Mouse (Mus musculus) spleen, postnatal 14 days (tissue): ENCODE results near the gene Zfand6.
A peak's percentile ranks its signal among the peaks of the same experiment; 100 is the strongest.

ENCODE experiments used
- DNase-seq, 2 experiments: peaks; one replicate each; pipeline ENCODE4 v3.0.0; 2021 to 2022; ENCODE audit warnings: low spot score in 2 of 2

The Zfand6 gene

DNA sequence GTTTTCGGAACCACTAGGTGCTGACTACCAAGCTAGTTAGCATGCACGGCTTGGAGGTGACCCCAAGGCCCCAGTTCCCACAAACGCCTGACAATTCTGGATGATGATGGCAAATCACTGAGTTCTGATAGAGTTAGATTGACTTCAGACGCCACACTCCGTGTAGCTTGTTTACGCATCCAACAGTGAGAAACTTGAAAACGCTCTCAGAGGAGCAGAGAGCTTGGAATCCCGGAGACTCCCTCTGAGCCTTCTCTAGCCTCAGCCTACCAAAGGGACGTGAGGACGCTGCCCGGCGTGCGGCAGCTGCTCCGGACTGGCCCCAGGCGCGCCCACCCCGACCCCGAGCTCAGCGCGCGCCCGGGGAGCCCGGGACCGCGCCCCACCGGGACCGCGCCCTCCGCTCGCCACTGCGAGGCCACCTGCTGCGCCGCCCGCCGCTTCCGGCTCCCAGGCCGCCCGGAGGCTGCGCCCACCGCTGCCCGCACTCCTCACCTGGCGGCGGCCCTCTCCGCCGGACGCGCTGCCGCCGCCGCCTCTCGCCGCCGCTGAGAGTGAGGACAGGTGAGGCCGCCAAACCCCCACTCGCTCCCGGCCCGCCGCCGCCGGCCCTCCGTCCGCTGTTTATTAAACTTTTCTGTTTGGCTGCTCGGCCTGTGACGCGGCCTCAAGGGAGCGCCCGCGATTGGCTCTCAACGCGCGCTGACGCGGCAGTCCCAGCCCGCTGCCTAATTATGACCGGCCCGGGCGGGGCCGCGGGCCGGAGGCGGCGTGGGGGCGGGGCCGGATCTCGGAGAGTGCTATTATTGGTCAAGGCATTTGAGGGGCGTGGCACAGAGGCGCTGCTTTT, at the start of gene Zfand6:
Zfand6 (minus strand) TSS at position 709 of the 850 bp plus-strand sequence.
- peak; percentile 98 for DNase-seq

DNA sequence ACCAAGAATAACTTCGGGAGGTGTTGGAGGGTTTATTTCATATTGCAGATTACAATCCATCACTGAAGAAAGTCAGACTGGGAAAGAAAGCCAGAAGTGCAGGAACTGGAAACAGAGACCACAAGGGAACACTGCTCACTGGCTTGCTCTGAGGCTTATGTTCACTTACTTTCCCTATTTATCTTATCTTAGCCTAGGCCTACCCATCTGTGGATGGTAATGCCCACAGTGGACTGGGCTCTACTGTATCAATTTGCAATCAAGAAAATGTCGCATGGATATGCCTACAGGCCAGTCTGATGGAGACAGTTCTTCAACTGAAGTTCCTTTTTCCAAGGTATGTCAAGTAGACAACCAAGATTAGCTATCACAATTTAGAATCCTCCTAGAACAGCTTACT, 47.0 kb upstream of the Zfand6 start:
- no peak for DNase-seq

DNA sequence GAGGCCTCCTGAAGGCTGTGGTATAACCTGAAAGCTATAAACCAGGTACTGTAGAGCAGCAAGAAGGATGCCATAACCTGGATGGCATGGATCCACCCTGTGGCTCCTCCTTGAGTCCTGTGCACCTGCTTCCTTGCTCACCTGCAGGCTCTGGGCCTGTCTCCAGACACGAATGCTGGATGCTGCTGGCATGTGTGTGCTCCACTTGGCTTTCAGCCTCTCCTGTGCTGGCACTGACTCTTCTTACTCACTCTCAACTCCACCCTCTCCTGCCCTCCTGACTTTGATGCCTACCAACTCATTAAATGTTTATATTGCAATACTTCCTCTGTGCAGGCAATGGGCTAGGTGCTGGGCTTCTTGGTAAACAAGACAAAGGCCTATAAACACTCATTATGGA, 43.3 kb upstream of the Zfand6 start:
- no peak for DNase-seq

DNA sequence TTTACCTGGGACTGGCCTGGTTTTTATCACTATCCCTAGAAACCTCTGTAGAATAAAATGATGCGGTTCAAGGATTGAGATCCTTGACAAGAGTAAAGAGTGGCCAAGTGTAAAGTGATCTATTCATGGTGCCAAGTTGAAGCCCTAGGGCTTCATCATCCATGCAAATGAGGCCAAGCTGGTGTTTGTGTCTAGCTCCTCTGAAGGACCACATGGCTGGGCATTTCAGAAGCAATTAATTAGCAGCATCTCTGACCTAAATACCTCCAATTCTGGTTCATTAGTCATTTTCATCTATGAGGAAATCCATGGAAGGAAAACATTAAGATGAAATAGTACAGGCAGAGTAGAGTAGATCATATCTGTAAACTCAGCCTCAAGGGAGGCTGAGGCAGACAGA, 42.3 kb upstream of the Zfand6 start:
- DNase-seq, result no peak

DNA sequence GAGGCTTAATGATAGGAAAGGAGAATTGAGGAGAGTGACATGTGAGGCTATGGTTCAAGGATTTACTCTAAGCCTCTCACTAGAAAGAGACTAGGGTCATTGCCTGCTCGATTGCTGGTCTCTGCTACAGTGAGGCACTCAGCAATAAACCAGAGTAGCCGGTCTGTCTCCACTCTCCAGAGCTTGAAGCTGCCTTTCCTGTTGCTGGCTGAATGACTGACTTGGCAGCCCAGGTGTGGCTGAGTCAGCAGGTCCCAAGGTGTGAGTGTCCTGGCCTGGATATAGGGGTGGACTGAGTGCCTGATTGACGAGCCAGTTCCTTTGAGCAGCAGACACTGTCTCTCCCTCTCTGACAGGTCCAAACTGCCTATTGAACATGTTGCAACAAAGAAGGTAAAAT, 41.3 kb upstream of the Zfand6 start:
- DNase-seq, result no peak

DNA sequence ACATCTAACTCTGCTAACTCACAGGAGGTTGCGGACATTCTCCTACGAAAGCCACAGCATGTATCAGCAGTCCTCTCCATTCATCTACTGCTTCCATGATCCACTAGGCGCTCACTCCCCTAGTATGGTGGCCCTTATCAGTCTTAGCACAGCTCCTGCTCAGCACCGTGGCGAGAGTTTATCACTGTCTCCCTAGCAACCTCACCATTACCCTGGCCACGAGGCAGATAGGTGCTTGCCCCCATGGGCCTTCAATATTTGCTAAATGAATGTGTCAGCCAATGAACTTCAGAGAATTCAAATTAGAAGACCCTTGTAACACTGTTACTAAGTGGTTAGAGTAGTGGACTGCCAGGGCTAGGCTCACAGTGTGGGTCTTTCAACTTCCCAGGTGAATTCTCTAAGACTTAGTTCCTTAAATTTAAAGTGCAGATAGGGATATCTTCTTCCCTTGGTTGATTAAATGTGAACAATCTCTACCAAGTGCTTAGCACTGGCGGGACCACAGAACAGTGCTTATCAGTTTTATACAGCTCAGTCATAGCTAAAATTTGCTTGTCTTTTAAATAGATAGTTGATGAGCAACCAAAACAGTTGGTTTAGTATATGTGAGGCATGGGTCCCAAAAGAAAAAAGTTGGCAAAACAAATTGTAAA, 33.2 kb upstream of the Zfand6 start:
- peak; percentile 36 for DNase-seq

DNA sequence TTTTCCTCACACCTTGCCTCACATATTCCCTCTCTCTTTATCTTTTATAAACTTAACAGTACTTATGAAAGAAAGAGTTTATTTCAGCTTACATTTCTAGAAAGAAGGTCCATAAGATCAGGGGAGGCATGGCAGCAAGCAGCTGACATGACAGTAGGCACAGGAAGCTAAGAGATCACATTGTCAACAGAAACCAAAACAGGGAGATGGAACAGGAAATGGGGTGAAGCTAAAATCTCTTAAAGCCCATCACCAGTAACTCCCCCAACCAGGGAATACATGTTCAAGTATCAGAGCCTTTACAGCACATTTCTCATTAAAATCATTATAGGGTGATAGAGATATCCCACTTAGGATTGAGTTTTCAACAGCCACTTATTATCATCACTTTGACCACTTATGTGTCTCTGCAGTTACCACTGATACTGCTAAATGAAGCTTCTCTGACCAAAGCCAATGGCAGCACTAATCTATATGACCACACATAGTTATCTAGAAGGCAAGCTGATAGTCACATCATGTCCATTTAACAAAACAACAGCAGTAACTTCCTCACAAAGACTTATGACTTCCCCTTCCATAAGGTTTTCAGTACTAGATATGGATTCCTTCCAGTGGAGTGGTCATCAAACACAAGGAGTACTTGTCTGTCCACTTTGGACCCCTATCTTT, 20.7 kb upstream of the Zfand6 start:
- DNase-seq, result no peak

DNA sequence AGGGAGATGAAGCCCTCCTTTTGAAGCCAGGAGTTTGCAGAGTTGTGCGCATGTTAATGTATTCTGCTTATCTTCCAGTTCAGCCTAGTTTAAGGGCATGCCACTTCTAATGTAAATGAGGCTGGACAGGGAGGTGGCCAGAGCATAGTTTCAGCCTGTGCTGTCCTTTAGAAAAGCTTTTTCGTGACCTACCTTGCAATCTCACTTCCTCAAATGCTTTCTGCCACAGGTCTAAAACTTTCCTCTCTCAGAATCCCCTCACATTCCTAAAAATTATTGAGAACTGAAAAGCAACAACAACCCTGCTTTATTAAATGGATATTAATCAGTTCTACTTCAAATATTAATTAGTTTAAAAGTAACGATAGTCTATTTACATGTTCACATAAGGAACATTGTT, 17.1 kb upstream of the Zfand6 start:
- DNase-seq, result no peak

DNA sequence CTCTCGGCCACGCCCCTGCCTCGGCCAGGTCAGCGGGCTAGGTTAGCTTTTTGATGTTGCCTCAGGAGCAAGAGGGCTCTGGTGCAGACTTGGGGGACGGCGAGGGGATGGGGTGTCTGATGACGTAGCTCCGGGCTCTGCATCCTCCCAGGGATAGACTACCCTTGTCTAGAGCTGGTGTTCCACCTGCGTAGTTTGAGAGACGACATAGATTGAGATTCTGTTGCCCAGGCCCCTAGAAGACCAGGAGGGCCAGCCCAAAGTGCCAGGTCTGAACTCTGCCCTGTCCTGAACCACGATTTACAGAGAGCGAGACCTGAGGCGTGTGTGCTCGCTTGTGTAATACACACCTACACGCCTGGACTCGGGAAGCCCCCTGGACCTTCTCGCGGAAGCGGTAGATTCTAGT, 346 bp upstream of the Zfand6 start:
- DNase-seq, result no peak

DNA sequence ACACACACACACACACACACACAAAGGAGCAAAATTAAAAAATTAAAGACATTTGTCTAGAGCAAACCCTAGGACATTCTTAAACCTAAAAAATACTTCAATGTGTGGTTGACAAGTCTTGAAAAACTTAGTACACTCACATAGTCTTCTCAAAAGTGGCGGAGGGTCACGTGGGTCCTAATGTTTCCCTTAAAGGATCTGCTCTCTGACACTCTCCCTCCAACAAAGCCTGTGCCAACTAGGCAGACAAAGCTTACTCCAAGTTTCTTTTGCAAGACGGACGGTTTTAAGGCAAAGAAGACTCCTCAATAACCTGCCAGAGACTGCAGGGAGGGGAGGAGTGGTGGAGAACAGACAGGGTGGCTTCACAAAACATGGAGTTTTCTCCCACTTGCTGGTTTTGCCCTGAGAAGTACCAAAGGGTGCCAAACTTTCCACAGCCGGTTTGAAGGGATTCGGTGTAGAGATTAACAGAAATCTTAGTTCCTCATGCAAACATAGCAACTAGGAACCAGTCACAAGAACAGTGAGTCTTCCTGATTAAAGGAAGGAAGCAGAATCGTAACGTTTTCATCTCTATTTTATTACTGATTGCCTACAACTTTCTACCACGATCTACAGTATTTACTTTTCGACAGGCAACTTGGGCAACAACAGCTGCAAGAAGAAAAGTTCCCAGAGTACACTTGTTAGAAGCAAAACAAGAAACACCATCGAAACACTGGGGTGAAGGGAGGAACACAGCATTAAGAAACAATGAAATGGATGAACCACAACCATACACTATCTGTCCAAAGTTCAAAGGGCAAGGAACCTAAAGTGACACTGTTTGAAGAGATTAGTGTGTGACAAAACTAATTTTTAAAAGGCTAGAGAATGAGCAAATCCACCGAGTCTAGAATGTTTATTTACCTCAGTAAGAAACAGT, 1.8 kb downstream of the Zfand6 start:
- no peak for DNase-seq

DNA sequence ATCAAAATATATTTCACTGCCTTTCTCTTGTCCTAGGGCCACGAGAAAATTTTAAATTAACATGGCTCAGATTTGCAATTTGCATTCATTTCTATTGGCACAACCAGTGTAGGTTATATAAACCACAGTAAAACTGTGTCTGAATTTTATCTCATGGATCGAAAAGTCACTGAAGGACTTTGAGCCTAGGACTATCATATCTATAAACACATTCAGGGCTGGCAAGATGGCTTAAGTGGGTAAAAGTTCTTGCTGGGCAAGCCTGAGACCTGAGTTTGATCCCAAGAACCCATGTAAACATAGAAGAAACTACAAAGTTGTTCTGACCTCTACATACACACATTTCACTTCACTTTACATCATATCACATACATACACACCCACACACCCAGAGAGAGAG, 3.4 kb downstream of the Zfand6 start:
- DNase-seq, result no peak

DNA sequence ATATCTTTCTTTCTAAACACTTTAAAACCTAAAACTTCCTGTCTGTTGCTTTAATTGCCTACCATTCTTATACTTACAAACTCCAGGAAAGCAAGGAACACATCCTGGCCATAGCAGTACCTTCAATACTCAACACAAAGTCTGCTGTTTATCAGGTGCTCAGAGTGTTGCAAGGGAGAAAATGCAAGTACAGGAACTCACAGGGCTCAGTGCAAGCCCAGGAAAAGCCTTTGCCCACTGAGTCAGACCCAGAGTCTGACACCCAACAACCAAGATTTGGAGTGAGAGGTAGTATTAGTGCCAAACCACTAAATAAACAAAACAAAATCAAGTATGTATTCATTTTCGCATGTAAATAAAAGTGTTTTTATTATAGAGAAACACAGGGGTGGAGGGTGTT, 5.1 kb downstream of the Zfand6 start:
- DNase-seq, result no peak

DNA sequence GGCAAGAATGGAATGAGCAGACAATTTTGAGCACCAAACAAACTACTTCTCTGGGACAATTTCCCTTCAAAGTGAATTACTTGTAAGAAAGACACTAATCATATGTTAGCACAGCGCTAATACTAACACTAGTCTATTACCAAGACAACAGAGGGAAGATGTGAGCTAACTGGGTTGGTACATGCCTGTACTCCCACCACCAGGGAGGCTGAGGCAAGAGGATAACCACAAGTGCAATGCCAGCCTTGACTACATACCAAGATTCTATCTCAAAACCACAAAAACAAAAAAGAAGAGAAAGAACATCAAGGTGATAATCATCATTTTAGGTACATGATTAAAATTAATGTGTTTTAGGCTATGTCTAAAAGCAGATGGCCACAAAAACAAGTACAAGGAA, 8.2 kb downstream of the Zfand6 start:
- no peak for DNase-seq

DNA sequence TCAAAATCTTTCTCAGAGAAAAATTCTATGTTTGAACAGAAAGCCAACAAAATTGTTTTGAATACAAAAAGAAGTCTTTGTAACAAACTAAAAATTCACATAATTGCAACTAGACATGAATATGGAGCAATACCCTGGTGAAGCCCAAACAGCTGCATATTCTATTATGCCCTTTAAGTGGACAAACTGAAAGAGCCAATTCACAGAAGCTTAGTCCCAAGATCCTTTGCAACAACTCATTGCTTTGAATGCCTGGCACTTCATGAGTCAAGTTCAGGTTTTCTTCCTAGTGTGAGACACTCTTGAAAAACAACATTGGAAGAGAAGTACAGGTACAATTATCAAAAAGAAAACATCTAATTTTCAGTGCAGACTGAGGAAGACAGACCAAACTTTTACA, 8.8 kb downstream of the Zfand6 start:
- DNase-seq, result no peak

DNA sequence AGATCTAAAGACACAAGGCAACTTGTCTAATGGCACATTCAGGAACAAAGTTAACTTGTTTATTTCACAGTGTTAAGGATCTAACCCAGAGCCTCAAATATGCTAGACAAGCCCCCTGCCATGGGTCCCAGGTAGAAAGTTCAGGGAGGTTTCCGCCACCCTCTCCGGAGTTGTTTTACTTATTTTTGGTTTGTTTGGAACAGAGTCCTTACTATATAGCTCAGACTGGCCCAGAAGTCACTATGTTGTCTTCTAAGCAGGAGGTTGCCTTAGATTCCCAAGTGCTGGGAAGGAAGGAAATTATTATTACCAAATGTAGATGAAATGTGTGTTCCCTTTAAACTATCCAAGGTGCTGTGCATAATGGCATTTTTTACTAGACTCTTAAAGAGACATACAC, 9.7 kb downstream of the Zfand6 start:
- no peak for DNase-seq

DNA sequence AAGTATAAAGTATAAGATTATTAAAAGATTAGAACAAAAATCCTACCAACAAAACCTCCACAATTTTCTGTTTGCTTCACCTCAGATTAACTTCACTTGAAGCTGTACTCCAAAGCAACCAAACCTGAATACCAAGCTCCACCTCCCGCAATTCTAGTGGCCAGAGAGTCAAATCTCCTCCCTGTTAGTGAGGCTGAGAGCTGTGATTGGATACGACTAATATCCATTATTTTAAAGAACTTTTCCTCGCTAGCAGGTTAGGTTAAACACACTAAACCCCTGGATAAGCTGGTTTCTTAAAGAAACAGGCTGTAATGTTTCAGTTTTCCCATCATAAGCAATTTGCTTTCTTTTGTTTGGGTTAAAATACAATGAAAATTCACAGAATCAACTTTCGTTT, 10.5 kb downstream of the Zfand6 start:
- DNase-seq, result peak; percentile 32 to 48

DNA sequence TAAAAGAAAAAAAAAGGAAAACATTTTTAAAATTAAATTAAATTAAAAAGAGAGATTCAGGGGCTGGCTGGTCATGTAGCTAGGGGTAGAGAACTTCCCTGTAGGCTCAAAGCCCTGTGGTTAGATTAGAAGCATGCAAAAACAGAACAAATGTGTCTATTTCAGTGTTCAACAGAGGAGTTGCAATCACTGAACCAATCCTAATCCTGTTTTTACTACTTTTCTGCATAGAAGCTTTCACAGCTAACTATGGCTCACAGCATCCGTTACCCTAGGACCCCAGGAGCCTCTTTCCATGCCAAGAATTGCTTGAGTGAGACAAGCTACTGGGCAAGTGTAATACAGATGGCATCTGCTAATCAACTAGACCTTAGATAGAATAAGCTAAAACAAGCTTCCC, 16.7 kb downstream of the Zfand6 start:
- DNase-seq, result no peak

DNA sequence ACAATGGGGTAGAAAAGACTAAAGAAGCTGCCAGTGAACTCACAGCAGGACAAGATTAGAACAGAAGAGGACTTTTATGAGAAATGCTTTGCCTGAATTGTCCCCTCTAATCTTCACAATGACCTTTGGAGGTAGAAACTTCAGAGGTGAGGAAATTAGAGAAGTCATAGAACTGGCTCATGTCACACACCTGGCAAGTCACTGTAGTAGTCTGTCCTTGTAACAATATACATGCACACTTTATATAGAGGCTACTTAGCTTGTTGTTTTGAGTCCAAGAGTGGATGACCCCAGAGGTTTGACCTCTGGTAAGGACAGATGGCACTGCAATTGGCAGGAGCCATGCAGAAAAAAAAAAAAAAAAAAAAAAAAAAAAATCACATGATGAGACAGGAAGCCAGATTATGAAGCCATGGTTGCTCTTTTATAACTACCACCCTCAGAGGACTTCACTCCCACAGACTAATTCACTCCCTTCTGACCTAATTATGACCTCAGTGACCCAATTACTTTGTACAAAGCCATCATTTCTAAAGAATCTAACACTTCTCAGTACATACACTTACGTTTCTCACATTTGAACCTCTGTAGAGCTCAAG, 20.1 kb downstream of the Zfand6 start:
- DNase-seq, result no peak

DNA sequence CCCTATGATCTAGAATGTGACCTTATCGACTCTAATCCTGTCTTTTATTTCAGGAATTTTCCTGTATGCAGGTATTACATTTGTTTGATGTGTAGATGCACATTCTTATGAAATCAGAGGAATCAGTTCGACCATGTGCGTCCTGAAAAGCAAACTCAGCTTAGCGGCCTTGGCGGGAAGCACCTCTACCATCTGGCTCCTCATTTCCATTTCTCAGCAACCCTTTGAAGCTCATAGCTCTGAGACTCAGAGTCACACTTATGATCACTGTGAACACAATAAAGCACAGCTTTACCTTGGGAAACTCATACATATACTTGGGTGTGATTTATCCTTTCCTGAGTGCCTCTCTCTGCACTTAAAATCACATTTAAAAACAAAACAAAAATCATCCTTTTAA, 21.8 kb downstream of the Zfand6 start:
- no peak for DNase-seq

DNA sequence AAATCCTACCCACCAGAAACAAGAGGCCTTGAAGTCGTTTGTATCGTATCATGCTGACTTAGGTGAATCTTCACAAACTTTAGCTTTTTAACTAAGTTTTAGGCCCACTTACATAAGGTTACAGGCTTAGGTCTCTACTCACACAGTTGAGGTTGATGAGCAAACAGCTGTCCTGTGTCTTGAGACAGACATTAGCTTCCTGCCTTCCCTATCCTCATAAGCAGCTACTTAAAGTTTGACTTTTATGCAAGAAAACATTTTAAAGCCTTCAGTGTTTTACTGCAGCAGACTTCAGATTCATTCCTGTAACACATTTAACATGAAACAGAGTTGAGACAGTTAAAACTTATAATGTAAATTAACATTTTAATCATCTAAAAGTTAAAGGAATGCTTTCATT, 37.0 kb downstream of the Zfand6 start:
- DNase-seq, result no peak

DNA sequence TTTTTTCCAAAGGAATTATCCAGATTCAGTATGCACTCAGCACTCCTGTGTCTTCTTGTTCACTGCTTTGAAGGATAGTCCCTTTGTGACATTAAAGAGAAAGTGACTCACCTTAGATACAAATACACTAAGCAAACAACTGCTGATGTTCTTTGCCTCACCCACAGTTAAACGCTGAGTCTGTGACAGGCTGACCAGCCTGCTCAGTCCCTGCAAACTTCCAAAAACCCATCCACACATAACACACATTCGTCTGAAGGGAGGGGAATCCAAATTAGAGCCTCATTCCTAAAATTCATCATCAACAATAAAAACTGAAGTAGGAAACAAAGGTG, 37.8 kb downstream of the Zfand6 start:
- no peak for DNase-seq
